Mouse (Mus musculus) heart, adult 2 months (tissue): ENCODE measurements around the gene Tnp1.

Experiments
- CTCF ChIP-seq: fragments of 200-600 bp; IDR thresholded peaks from 2 replicates; pipeline ENCODE4 v1.8.1; 2022; ENCODE audit warnings: antibody characterized with exemption, mild to moderate bottlenecking, moderate library complexity
- EP300 ChIP-seq: fragments of 200-500 bp; IDR thresholded peaks from 2 replicates; pipeline ENCODE4 v1.6.1; 2011; ENCODE audit warnings: low read depth, low read length, control low read depth; ENCODE audit not compliant: insufficient read depth
- POLR2A ChIP-seq: fragments of 200-500 bp; IDR thresholded peaks from 2 replicates; pipeline ENCODE4 v1.6.1; 2011; ENCODE audit warnings: mild to moderate bottlenecking, low read depth, low read length, control low read depth; ENCODE audit not compliant: insufficient read depth

- TF ChIP-seq EP300: no peak
- no peak for TF ChIP-seq CTCF
- no peak for TF ChIP-seq POLR2A
Measured at GRCm38 (mm10) chr1:72974226-72974625, 41.5 kb downstream of the Tnp1 start.
